ENCODE assay signal across 12 mouse cellular contexts in the genomic region with DNA sequence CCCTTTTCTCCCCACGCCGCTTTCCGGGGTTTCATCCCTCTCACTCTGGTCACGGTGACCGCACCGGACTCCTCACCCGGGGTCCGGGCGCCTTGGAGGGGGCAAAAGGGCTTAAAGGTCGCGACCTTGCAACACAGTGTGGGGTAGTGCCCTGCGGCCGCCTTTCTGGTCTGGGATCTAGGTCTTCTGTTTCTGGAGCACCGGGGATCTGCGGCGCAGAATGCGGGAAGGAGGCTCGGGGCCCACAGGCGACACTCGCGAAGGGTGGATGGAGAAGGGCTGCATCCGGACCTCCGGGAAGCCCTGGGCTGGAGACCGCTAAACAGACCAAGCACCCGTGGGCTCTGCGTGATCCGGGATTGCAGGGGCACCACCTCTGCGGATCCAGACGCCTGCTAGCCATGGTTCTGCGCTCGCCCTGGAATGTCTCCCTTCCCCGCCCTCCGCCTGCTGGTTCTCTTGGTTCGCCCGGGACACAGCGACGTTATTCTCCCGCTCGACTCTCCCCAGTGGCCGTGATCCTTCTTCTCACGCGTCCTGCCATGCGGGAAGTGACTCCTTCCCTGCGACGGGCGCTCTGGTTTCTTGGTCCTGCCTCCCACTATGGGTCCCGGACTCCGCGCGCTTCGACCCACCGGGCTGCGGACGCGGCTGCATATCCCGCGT. TPM values are rescaled to one million over a fixed set of nuclear protein-coding genes. Genes with fewer than 3 reads are reported as not detected.
DNase-seq lines count a peak whose midpoint lies in the region; ATAC-seq and TF ChIP-seq lines count a peak whose summit lies in the region.
"Had no signal": no experiment of that assay in that cellular context is flagged by ENCODE, and none has a peak within 500 bp of the region (broad histone marks: within the 10 kb centered on the region; RNA-seq: fewer than 3 reads in every experiment).

No protein-coding gene starts in this region.

- no peaks in the 10 kb centered on the region for H3K9me3 ChIP-seq in forebrain, embryonic 11.5 days (ENCODE audit: control insufficient read depth, low read length)
- no peaks in the 10 kb centered on the region for H3K9me3 ChIP-seq in forebrain, embryonic 16.5 days (ENCODE audit: control insufficient read depth, low read length)
- no peaks in the 10 kb centered on the region for H3K9me3 ChIP-seq in lung, embryonic 14.5 days (ENCODE audit: low read depth, low read length)
- H3K9me3 ChIP-seq in hindbrain, embryonic 12.5 days (replicated peaks): no peaks in the 10 kb centered on the region

- 0 out of 2 replicates have a peak overlapping the region, but pooled peaks have one; percentile 5 for H3K4me3 ChIP-seq in forebrain, embryonic 11.5 days (ENCODE audit: low read depth, low read length)
- H3K4me3 ChIP-seq in forebrain, embryonic 16.5 days (replicated peaks; ENCODE audit: low read length): no peak overlapping the region
- peak overlapping the region; percentile 16 for H3K4me3 ChIP-seq in lung, embryonic 14.5 days (ENCODE audit: low read depth, low read length)
- H3K4me3 ChIP-seq in hindbrain, embryonic 12.5 days: peak overlapping the region; percentile 20; the same call in 1 of the 2 replicates

- TF ChIP-seq CTCF in lung, embryonic 14.5 days (IDR thresholded peaks at IDR 0.05; ENCODE audit: low read depth): no peak

- H3K36me3 ChIP-seq in forebrain, embryonic 11.5 days (ENCODE audit: control insufficient read depth, insufficient read depth, low read length): no peaks in the 10 kb centered on the region
- H3K36me3 ChIP-seq in forebrain, embryonic 16.5 days (ENCODE audit: control insufficient read depth, insufficient read depth): no peaks in the 10 kb centered on the region
- H3K36me3 ChIP-seq in lung, embryonic 14.5 days (ENCODE audit: insufficient read depth): no peaks in the 10 kb centered on the region
- H3K36me3 ChIP-seq in hindbrain, embryonic 12.5 days: no peaks in the 10 kb centered on the region

- DNase-seq in forebrain, embryonic 11.5 days (ENCODE audit: low spot score): no peak
- no peak for DNase-seq in lung, embryonic 14.5 days
- no peak for DNase-seq in lung, adult 18-20 months
- peak; percentile 54 for DNase-seq in retina, embryonic 14.5 days (ENCODE audit: low spot score)
- DNase-seq in thymus, postnatal 0 days (ENCODE audit: low spot score): no peak
- DNase-seq: B cell, adult 2 months; cerebellum, adult 11-12 months; kidney, postnatal 25 days had no signal

- H3K4me1 ChIP-seq in forebrain, embryonic 11.5 days (replicated peaks; ENCODE audit: control insufficient read depth, insufficient read depth, low read length): peaks cover 13% of the 10 kb centered on the region; the same call in 1 of the 2 replicates
- H3K4me1 ChIP-seq in forebrain, embryonic 16.5 days (replicated peaks; ENCODE audit: control insufficient read depth, insufficient read depth, low read length): peaks cover 15% of the 10 kb centered on the region
- H3K4me1 ChIP-seq in lung, embryonic 14.5 days (ENCODE audit: insufficient read depth): no peaks in the 10 kb centered on the region
- peaks cover 18% of the 10 kb centered on the region for H3K4me1 ChIP-seq in hindbrain, embryonic 12.5 days

- peaks cover 97% of the 10 kb centered on the region for H3K27me3 ChIP-seq in forebrain, embryonic 11.5 days (ENCODE audit: control insufficient read depth, insufficient read depth, low read length)
- peaks cover 82% of the 10 kb centered on the region for H3K27me3 ChIP-seq in forebrain, embryonic 16.5 days (replicated peaks; ENCODE audit: control insufficient read depth, insufficient read depth, low read length)
- peaks cover 98% of the 10 kb centered on the region for H3K27me3 ChIP-seq in lung, embryonic 14.5 days (ENCODE audit: insufficient read depth, low read length)
- H3K27me3 ChIP-seq in hindbrain, embryonic 12.5 days: peaks cover 98% of the 10 kb centered on the region

- no peak overlapping the region for H3K27ac ChIP-seq in forebrain, embryonic 11.5 days (ENCODE audit: low read depth, low read length)
- no peak overlapping the region for H3K27ac ChIP-seq in forebrain, embryonic 16.5 days (ENCODE audit: low read length)
- H3K27ac ChIP-seq in lung, embryonic 14.5 days (ENCODE audit: low read depth): no peak overlapping the region
- H3K27ac ChIP-seq in hindbrain, embryonic 12.5 days: no peak overlapping the region
- H3K27ac ChIP-seq: liver, embryonic 14.5 days had no signal

- no peak overlapping the region for H3K9ac ChIP-seq in forebrain, embryonic 11.5 days (ENCODE audit: low read length)
- no peak overlapping the region for H3K9ac ChIP-seq in forebrain, embryonic 16.5 days (replicated peaks; ENCODE audit: low read depth, low read length)
- H3K9ac ChIP-seq in lung, embryonic 14.5 days: no peak overlapping the region
- no peak overlapping the region for H3K9ac ChIP-seq in hindbrain, embryonic 12.5 days
- H3K9ac ChIP-seq: liver, embryonic 14.5 days had no signal

- no peak for ATAC-seq in forebrain, embryonic 11.5 days (replicated peaks; ENCODE audit: low FRiP score)
- no peak for ATAC-seq in forebrain, embryonic 16.5 days
- ATAC-seq in lung, embryonic 14.5 days (ENCODE audit: insufficient read depth): no peak
- ATAC-seq in hindbrain, embryonic 12.5 days (ENCODE audit: low FRiP score): no peak
- no peak for ATAC-seq in inflammation-experienced regulatory T-cells, adult 6 months

- WGBS in forebrain, embryonic 11.5 days: under 1% methylated on average over 57 of the region's 57 CpGs
- WGBS in forebrain, embryonic 16.5 days: under 1% methylated on average over 53 of the region's 57 CpGs
- under 1% methylated on average over 57 of the region's 57 CpGs for WGBS in lung, embryonic 14.5 days
- WGBS in hindbrain, embryonic 12.5 days: under 1% methylated on average over 57 of the region's 57 CpGs

- no peak overlapping the region for H3K4me2 ChIP-seq in forebrain, embryonic 11.5 days (ENCODE audit: low read depth, low read length, severe bottlenecking)
- H3K4me2 ChIP-seq in forebrain, embryonic 16.5 days (ENCODE audit: low read length): no peak overlapping the region
- H3K4me2 ChIP-seq in lung, embryonic 14.5 days: peak overlapping the region; percentile 32; the same call in 1 of the 2 replicates
- H3K4me2 ChIP-seq in hindbrain, embryonic 12.5 days (replicated peaks): peak overlapping the region; percentile 34

RNA-seq across cellular contexts. Expression of a gene that starts 8.2 kb away (rescaled TPM):
- polyA plus RNA-seq in forebrain, embryonic 11.5 days (2014; fragmentation: Nextera tagmentation; extraction: Ambion mirVana): 0.44 and 0.55 TPM in 2 replicates
- polyA plus RNA-seq in forebrain, embryonic 16.5 days (2015; fragmentation: Nextera tagmentation; extraction: Ambion mirVana): not detected in 2 replicates
- polyA plus RNA-seq in lung, embryonic 14.5 days (2014; fragmentation: Nextera tagmentation; extraction: Ambion mirVana): not detected in 2 replicates
- polyA plus RNA-seq in hindbrain, embryonic 12.5 days (2016; fragmentation: Nextera tagmentation; extraction: Ambion mirVana): 15.5 and 17.3 TPM in 2 replicates
- not detected for polyA plus RNA-seq in inflammation-experienced regulatory T-cells, adult 6 months (2017; shearing (Covaris generic))
- polyA plus RNA-seq in thymus, postnatal 0 days (2015; fragmentation: Nextera tagmentation; extraction: Ambion mirVana): 0.14 TPM in 1 of 2 replicates, not detected in the other
- polyA plus RNA-seq: liver, embryonic 14.5 days had no signal

Comparison
In these comparisons a context has a peak if more than half of its experiments do, and no peak if none do; other contexts are left out.
1. H3K4me2 ChIP-seq: peak in lung, embryonic 14.5 days (single experiment) and hindbrain, embryonic 12.5 days (single experiment); none in forebrain, embryonic 11.5 days (single experiment) and forebrain, embryonic 16.5 days (single experiment).
2. RNA of a gene that starts 8.2 kb away (polyA plus RNA-seq): 15.5 to 17.3 TPM in hindbrain, embryonic 12.5 days; 0.44 to 0.55 TPM in forebrain, embryonic 11.5 days, 0.14 TPM in thymus, postnatal 0 days, not detected in forebrain, embryonic 16.5 days, not detected in lung, embryonic 14.5 days and not detected in inflammation-experienced regulatory T-cells, adult 6 months; every median in the first group is over 10 times any median in the second.